Mouse (Mus musculus) myocyte (in vitro differentiated cells): ENCODE results near the gene Rplp2. TPM values are rescaled to one million over a fixed set of nuclear protein-coding genes. Genes with fewer than 3 reads are reported as not detected.

Experiments
- H3K27me3 ChIP-seq: one replicate; pipeline ENCODE4 v1.6.1; 2011; ENCODE audit not compliant: control insufficient read depth, insufficient read depth, insufficient read length
- H3K36me3 ChIP-seq: one replicate; pipeline ENCODE4 v1.6.1; 2011; ENCODE audit not compliant: control insufficient read depth, insufficient read depth
- H3K4me2 ChIP-seq: one replicate; pipeline ENCODE4 v1.6.1; 2011; ENCODE audit warnings: low read depth, control low read depth
- H3K4me3 ChIP-seq: one replicate; pipeline ENCODE4 v1.5.1; 2011; ENCODE audit warnings: mild to moderate bottlenecking, control low read depth, moderate library complexity
- H3K79me2 ChIP-seq: one replicate; pipeline ENCODE4 v1.6.1; 2011; ENCODE audit not compliant: control insufficient read depth, insufficient read depth
- H3ac ChIP-seq: one replicate; pipeline ENCODE4 v1.6.1; 2011; ENCODE audit not compliant: control insufficient read depth, insufficient read length
- CEBPB ChIP-seq: IDR thresholded peaks from 2 replicates; pipeline ENCODE4 v1.6.1; 2011; ENCODE audit warnings: mild to moderate bottlenecking, moderate library complexity; ENCODE audit not compliant: poor library complexity, insufficient read depth, severe bottlenecking
- E2F4 ChIP-seq: IDR thresholded peaks from one replicate; pipeline ENCODE4 v1.6.1; 2011; ENCODE audit warnings: mild to moderate bottlenecking, control low read depth, moderate library complexity; ENCODE audit not compliant: insufficient read depth
- MAX ChIP-seq: IDR thresholded peaks from one replicate; pipeline ENCODE4 v1.6.1; 2011; ENCODE audit warnings: low read depth, mild to moderate bottlenecking, control low read depth
- MYOD1 ChIP-seq, 3 experiments: IDR thresholded peaks; one replicate each; pipeline ENCODE4 v1.6.1; 2011; ENCODE audit warnings: control low read depth in 2 of 3, low read depth in 2 of 3, mild to moderate bottlenecking in 2 of 3, moderate library complexity in 1 of 3; ENCODE audit not compliant: insufficient read length in 2 of 3, control insufficient read depth in 1 of 3
- MYOG ChIP-seq, 3 experiments: IDR thresholded peaks; one replicate each; pipeline ENCODE4 v1.6.1; 2011; ENCODE audit warnings: control low read depth in 2 of 3, low read depth in 2 of 3, mild to moderate bottlenecking in 2 of 3; ENCODE audit not compliant: insufficient read length in 2 of 3, control insufficient read depth in 1 of 3, insufficient read depth in 1 of 3
- POLR2A ChIP-seq: IDR thresholded peaks from one replicate; pipeline ENCODE4 v1.6.1; 2011; ENCODE audit warnings: low read depth, mild to moderate bottlenecking, control low read depth, moderate library complexity; ENCODE audit not compliant: insufficient read length
- POLR2AphosphoS2 ChIP-seq: IDR thresholded peaks from one replicate; pipeline ENCODE4 v1.6.1; 2011; ENCODE audit warnings: low read depth, control low read depth; ENCODE audit not compliant: insufficient read length
- REST ChIP-seq: IDR thresholded peaks from one replicate; pipeline ENCODE4 v1.6.1; 2011; ENCODE audit warnings: mild to moderate bottlenecking, control low read depth, moderate library complexity; ENCODE audit not compliant: insufficient read depth, insufficient read length
- SRF ChIP-seq: IDR thresholded peaks from one replicate; pipeline ENCODE4 v1.6.1; 2011; ENCODE audit warnings: low read depth; ENCODE audit not compliant: control insufficient read depth, insufficient read length
- TCF12 ChIP-seq: IDR thresholded peaks from one replicate; pipeline ENCODE4 v1.6.1; 2011; ENCODE audit warnings: mild to moderate bottlenecking, control low read depth; ENCODE audit not compliant: poor library complexity, insufficient read depth, severe bottlenecking
- TCF3 ChIP-seq: IDR thresholded peaks from one replicate; pipeline ENCODE4 v1.6.1; 2011; ENCODE audit warnings: low read depth, control low read depth; ENCODE audit not compliant: insufficient read length
- USF1 ChIP-seq: IDR thresholded peaks from one replicate; pipeline ENCODE4 v1.6.1; 2011; ENCODE audit warnings: low read depth, mild to moderate bottlenecking, control low read depth, moderate library complexity
- polyA plus RNA-seq: library from polyadenylated mRNA; unstranded; fragments of >200 nt; fragmentation: generic; extraction: Trizol; gene quantifications from one replicate; pipeline ENCODE4 v1.2.1, GENCODE M21; 2012; ENCODE audit warnings: missing spikeins

The Rplp2 gene
- polyA plus RNA-seq, 1 experiment = 5,265 TPM

- H3K4me3 ChIP-seq = no peak overlapping the region
- H3K4me2 ChIP-seq = no peak overlapping the region
- H3ac ChIP-seq = no peak overlapping the region
- H3K36me3 ChIP-seq = peaks cover 4% of the 10 kb centered on the region
- no peaks in the 10 kb centered on the region for H3K27me3 ChIP-seq
- TF ChIP-seq MAX (no peak), E2F4 (no peak)
- peaks cover 44% of the 10 kb centered on the region for H3K79me2 ChIP-seq
Measured at GRCm38 (mm10) chr7:141481498-141482401, 34.6 kb downstream of the Rplp2 start.

DNA sequence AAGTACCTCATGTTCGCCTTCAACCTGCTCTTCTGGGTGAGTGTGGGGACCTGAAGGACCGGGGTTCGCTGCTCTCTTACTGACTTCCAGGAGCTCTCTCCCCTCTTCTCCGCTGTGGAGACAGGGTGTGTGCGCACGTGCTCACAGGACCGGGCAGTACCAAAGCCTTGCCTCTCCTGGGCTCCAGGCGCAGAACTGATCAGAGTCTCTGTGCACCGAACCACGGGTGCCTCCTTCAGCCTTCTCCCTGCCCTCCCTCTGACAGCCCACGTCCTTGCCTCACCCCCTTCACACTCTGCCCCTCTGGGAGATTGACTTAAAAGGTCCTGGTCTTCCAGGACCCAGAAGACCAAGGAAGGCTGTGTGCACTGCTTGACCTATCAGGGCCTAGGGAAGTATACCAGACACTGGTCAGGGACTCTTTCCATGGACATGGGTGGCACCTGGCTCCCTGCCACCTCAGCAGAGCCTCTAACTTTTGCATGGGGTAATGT lies 35.4 kb downstream of the Rplp2 start:
- H3K4me3 ChIP-seq = no peak overlapping the region
- TF ChIP-seq REST (no peak), SRF (no peak), USF1 (no peak), TCF3 (no peak), MYOG (IDR thresholded peaks at IDR 0.05; ENCODE audit: control insufficient read depth in 1 of 3, insufficient read depth in 1 of 3, insufficient read length in 2 of 3, low read depth in 2 of 3) (no peak), MYOD1 (IDR thresholded peaks at IDR 0.05; ENCODE audit: control insufficient read depth in 1 of 3, insufficient read length in 2 of 3, low read depth in 2 of 3) (no peak), E2F4 (no peak), MAX (no peak), POLR2AphosphoS2 (no peak), POLR2A (no peak), CEBPB (no peak)

GRCm38 (mm10) chr7:141483114-141483653 lies 36.0 kb downstream of the Rplp2 start:
- H3K4me3 ChIP-seq = no peak overlapping the region
- no peak for TF ChIP-seq MYOG (IDR thresholded peaks at IDR 0.05; ENCODE audit: control insufficient read depth in 1 of 3, insufficient read depth in 1 of 3, insufficient read length in 2 of 3, low read depth in 2 of 3)
- TF ChIP-seq MYOD1 (IDR thresholded peaks at IDR 0.05; ENCODE audit: control insufficient read depth in 1 of 3, insufficient read length in 2 of 3, low read depth in 2 of 3) = no peak
- TF ChIP-seq TCF12 = no peak
- no peak for TF ChIP-seq POLR2AphosphoS2
- no peak for TF ChIP-seq E2F4
- TF ChIP-seq SRF = no peak
- TF ChIP-seq CEBPB = no peak
- no peak for TF ChIP-seq USF1
- TF ChIP-seq REST = no peak
- no peak for TF ChIP-seq TCF3
- TF ChIP-seq POLR2A = no peak
- H3K36me3 ChIP-seq = peaks cover 4% of the 10 kb centered on the region
- no peak overlapping the region for H3ac ChIP-seq
- H3K27me3 ChIP-seq = no peaks in the 10 kb centered on the region
- no peak overlapping the region for H3K4me2 ChIP-seq
- peaks cover 32% of the 10 kb centered on the region for H3K79me2 ChIP-seq

More for the DNA sequence above, 35.4 kb downstream of the Rplp2 start:
- Histone ChIP-seq H3K27me3 (no peaks in the 10 kb centered on the region), H3ac (no peak overlapping the region), H3K36me3 (peaks cover 4% of the 10 kb centered on the region), H3K4me2 (no peak overlapping the region), H3K79me2 (peaks cover 38% of the 10 kb centered on the region)

DNA sequence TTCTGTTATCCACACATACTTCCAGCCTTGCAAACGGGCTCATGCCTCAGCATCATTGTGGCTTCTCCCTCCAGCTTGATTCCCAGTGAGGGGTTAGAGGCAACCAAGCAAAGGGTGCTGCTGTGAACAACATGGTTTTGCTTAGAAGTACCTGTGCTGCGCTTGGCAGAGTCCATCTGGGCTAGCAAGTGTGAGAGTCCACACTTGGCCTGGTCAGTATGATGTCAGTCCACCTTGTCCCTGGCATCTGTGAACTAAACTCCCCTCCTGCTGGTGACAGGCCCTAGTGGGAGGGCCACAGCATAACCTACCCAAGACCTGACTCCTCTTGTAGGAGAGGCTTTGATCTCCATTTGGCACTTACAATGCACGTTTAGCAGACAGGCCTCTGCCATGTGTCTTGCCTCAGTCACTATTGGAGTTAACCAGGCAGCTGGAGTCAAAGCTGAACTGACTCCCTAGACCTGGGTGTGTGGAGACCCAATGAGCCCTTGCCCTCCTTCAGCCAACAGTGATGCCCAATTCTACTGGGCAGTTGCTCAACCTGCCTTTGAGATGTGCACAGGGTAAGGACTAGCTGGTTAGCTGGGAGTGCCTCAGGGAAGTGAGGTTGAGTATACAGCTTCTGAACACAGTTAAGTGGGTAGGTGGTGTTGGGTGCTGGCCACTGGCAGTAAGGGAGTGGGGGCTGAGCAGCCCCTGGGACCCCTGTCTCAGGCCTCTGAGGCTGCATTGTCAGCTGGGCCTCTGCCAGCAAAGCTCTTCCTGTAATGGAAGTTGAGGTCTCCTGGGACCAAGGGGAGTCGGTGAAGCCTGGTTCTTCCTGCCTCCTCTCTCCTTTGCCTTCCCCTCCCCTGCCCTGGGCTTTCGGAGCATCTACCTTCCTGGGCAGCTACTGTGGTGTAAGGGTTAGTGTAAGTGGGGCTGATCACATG lies 37.3 kb downstream of the Rplp2 start:
- H3K4me2 ChIP-seq = no peak overlapping the region
- H3K27me3 ChIP-seq = no peaks in the 10 kb centered on the region
- TF ChIP-seq TCF3 (no peak), SRF (no peak), MAX (no peak), USF1 (no peak), REST (no peak), POLR2A (no peak), E2F4 (no peak), CEBPB (no peak), POLR2AphosphoS2 (no peak), MYOD1 (IDR thresholded peaks at IDR 0.05; ENCODE audit: control insufficient read depth in 1 of 3, insufficient read length in 2 of 3, low read depth in 2 of 3) (no peak), TCF12 (no peak), MYOG (IDR thresholded peaks at IDR 0.05; ENCODE audit: control insufficient read depth in 1 of 3, insufficient read depth in 1 of 3, insufficient read length in 2 of 3, low read depth in 2 of 3) (no peak)
- H3K79me2 ChIP-seq = peaks cover 23% of the 10 kb centered on the region
- no peak overlapping the region for H3K4me3 ChIP-seq
- peaks cover 4% of the 10 kb centered on the region for H3K36me3 ChIP-seq
- H3ac ChIP-seq = no peak overlapping the region
